Comparison of ENCODE assay signal across 18 mouse cellular contexts in the genomic region with DNA sequence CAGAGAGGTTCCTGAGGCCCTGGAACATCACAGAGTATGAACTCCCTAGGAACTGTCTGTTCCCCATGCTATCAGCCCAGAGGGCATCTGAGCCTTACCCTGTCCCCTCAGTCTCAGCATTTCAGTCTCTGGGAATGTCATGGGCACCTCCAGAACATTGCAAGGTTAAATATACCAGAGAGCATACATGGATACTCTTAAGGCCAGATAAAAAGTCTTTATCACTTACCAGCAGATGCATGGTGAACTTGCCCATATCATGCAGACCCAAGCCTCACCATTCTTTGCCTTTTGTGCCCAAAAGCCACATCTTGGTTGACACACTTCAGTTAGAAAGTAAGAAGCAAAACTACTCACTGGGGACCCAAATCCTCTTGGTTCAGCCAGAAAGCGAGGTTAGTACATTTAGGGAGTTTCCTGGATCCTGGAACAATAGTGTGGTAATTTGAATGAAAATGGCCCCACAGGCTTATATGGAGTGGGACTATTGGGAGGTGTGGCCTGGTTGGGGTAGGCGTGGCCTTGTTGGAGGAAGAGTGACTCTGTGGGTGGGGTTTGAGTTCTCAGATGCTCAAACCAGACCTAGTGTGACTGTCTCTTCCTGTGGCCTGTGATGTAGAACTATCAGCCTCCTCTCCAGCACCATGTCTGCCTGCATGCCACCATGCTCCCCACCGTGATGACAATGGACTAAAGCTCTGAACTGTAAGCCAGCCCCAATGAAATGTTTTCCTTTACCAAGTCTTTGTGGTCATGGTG. TPM values are rescaled to one million over a fixed set of nuclear protein-coding genes. Genes with fewer than 3 reads are reported as not detected.
DNase-seq lines count a peak whose midpoint lies in the region; ATAC-seq lines count a peak whose summit lies in the region.
"Had no signal": no experiment of that assay in that cellular context is flagged by ENCODE, and none has a peak within 500 bp of the region (broad histone marks: within the 10 kb centered on the region; RNA-seq: fewer than 3 reads in every experiment).

No protein-coding gene starts in this region.

- no peak overlapping the region; the same call in 1 of the 2 replicates for H3K27ac ChIP-seq in liver, embryonic 15.5 days (replicated peaks)
- H3K27ac ChIP-seq: embryonic facial prominence, embryonic 12.5 days; forebrain, embryonic 10.5 days; heart, embryonic 15.5 days; hindbrain, embryonic 10.5 days; lung, embryonic 15.5 days; neural tube, embryonic 13.5 days had no signal

- peak; percentile 13 for DNase-seq in 416B (ENCODE audit: low read depth)
- peak; percentile 96 for DNase-seq in ES-CJ7 (ENCODE audit: low read depth, low spot score)
- peak; percentile 40 for DNase-seq in c-Kit-positive CD71-positive TER-119-positive erythroid progenitor cells, embryonic 14.5 days (ENCODE audit: low spot score)
- no peak for DNase-seq in layer of hippocampus, adult 9-11 months
- DNase-seq in testis, postnatal 10 days (ENCODE audit: low spot score): no peak
- DNase-seq in MN1 (ENCODE audit: low spot score): no peak
- DNase-seq: adrenal gland, adult 2 months; kidney, adult 9 months; thymus, adult 2 months had no signal

- H3K9ac ChIP-seq in liver, embryonic 15.5 days: no peak overlapping the region
- H3K9ac ChIP-seq: embryonic facial prominence, embryonic 12.5 days; heart, embryonic 15.5 days; lung, embryonic 15.5 days; neural tube, embryonic 13.5 days had no signal

- no peaks in the 10 kb centered on the region for H3K36me3 ChIP-seq in liver, embryonic 15.5 days (replicated peaks)
- H3K36me3 ChIP-seq: embryonic facial prominence, embryonic 12.5 days; forebrain, embryonic 10.5 days; heart, embryonic 15.5 days; hindbrain, embryonic 10.5 days; lung, embryonic 15.5 days; neural tube, embryonic 13.5 days had no signal

- H3K27me3 ChIP-seq in liver, embryonic 15.5 days: no peaks in the 10 kb centered on the region
- H3K27me3 ChIP-seq: embryonic facial prominence, embryonic 12.5 days; heart, embryonic 15.5 days; lung, embryonic 15.5 days; neural tube, embryonic 13.5 days; Patski had no signal

- peaks cover 10% of the 10 kb centered on the region for H3K4me1 ChIP-seq in liver, embryonic 15.5 days (replicated peaks)
- H3K4me1 ChIP-seq: embryonic facial prominence, embryonic 12.5 days; forebrain, embryonic 10.5 days; heart, embryonic 15.5 days; hindbrain, embryonic 10.5 days; lung, embryonic 15.5 days; neural tube, embryonic 13.5 days had no signal

- peak; percentile 61 for ATAC-seq in liver, embryonic 15.5 days (ENCODE audit: insufficient read depth)
- ATAC-seq: inflammation-experienced regulatory T-cells, adult 6 months; Patski had no signal

- H3K4me2 ChIP-seq in liver, embryonic 15.5 days: no peak overlapping the region
- H3K4me2 ChIP-seq: embryonic facial prominence, embryonic 12.5 days; heart, embryonic 15.5 days; lung, embryonic 15.5 days; neural tube, embryonic 13.5 days had no signal

- 58% methylated on average over 3 of the region's 3 CpGs for WGBS in liver, embryonic 15.5 days (ENCODE audit: insufficient replicate concordance)

- H3K9me3 ChIP-seq in liver, embryonic 15.5 days (replicated peaks): no peaks in the 10 kb centered on the region
- H3K9me3 ChIP-seq: embryonic facial prominence, embryonic 12.5 days; forebrain, embryonic 10.5 days; heart, embryonic 15.5 days; hindbrain, embryonic 10.5 days; lung, embryonic 15.5 days; neural tube, embryonic 13.5 days had no signal

- H3K4me3 ChIP-seq in liver, embryonic 15.5 days (replicated peaks): no peak overlapping the region
- H3K4me3 ChIP-seq: embryonic facial prominence, embryonic 12.5 days; forebrain, embryonic 10.5 days; heart, embryonic 15.5 days; hindbrain, embryonic 10.5 days; lung, embryonic 15.5 days; neural tube, embryonic 13.5 days had no signal

RNA-seq across cellular contexts. Expression of gene Maea, which starts 24.4 kb away (rescaled TPM):
- polyA plus RNA-seq in liver, embryonic 15.5 days (2015; fragmentation: Nextera tagmentation; extraction: Ambion mirVana): 48.0 and 48.5 TPM in 2 replicates

RNA-seq across cellular contexts. Expression of gene Ctbp1, which starts 36.1 kb away (rescaled TPM):
- 206 and 213 TPM in 2 replicates for polyA plus RNA-seq in liver, embryonic 15.5 days (2015; fragmentation: Nextera tagmentation; extraction: Ambion mirVana)

Comparison
In these comparisons a context has a peak if more than half of its experiments do, and no peak if none do; other contexts are left out.
1. DNase-seq: peak in 416B (single experiment), ES-CJ7 (single experiment) and c-Kit-positive CD71-positive TER-119-positive erythroid progenitor cells, embryonic 14.5 days (single experiment); none in layer of hippocampus, adult 9-11 months (single experiment), testis, postnatal 10 days (single experiment) and MN1 (single experiment).